Mouse (Mus musculus) MEL (cell line): ENCODE measurements around the gene Pabpn1l. TPM values are rescaled to one million over a fixed set of nuclear protein-coding genes. Genes with fewer than 3 reads are reported as not detected.

Experiments
- DNase-seq: peaks from one replicate; pipeline ENCODE4 v3.0.0; 2011; ENCODE audit warnings: low read depth, low spot score
- H3K27ac ChIP-seq: 2 replicates; pipeline ENCODE4 v1.5.1; 2012; ENCODE audit warnings: low read depth, mild to moderate bottlenecking, control low read depth, low read length, moderate library complexity; ENCODE audit not compliant: control insufficient read depth
- H3K27me3 ChIP-seq, 2 experiments: fragments of 150-350 bp in 1 of 2; sonication (generic) in 1 of 2; 2 replicates each; pipeline ENCODE4 v1.6.1; 2012; ENCODE audit warnings: low read length in 2 of 2, mild to moderate bottlenecking in 2 of 2, improper control_type of control experiment in 1 of 2, moderate library complexity in 1 of 2; ENCODE audit not compliant: insufficient read depth in 2 of 2, control insufficient read depth in 1 of 2
- H3K36me3 ChIP-seq, 2 experiments: 2 replicates each; pipeline ENCODE4 v1.6.1; 2012 to 2014; ENCODE audit warnings: low read length in 2 of 2, improper control_type of control experiment in 1 of 2, inconsistent platforms in 1 of 2, mild to moderate bottlenecking in 1 of 2; ENCODE audit not compliant: insufficient read depth in 2 of 2, control insufficient read depth in 1 of 2
- H3K4me1 ChIP-seq, 2 experiments: fragments of 150-350 bp in 1 of 2; sonication (generic) in 1 of 2; 2 replicates each; pipeline ENCODE4 v1.6.1; 2012; ENCODE audit warnings: low read length in 2 of 2, improper control_type of control experiment in 1 of 2, mild to moderate bottlenecking in 1 of 2; ENCODE audit not compliant: insufficient read depth in 2 of 2, control insufficient read depth in 1 of 2
- H3K4me3 ChIP-seq, 2 experiments: fragments of 150-350 bp in 1 of 2; sonication (generic) in 1 of 2; 2 replicates each; pipeline ENCODE4 v1.5.1; 2012; ENCODE audit warnings: low read depth in 2 of 2, low read length in 2 of 2, mild to moderate bottlenecking in 2 of 2, moderate library complexity in 2 of 2, control low read depth in 1 of 2, improper control_type of control experiment in 1 of 2; ENCODE audit not compliant: control insufficient read depth in 1 of 2, insufficient read depth in 1 of 2
- H3K79me2 ChIP-seq: 2 replicates; pipeline ENCODE4 v1.6.1; 2012; ENCODE audit warnings: mild to moderate bottlenecking, low read length, moderate library complexity; ENCODE audit not compliant: control insufficient read depth, poor library complexity, insufficient read depth
- H3K9ac ChIP-seq: 2 replicates; pipeline ENCODE4 v1.6.1; 2012; ENCODE audit warnings: low read depth, mild to moderate bottlenecking, control low read depth, low read length, moderate library complexity; ENCODE audit not compliant: control insufficient read depth, poor library complexity, severe bottlenecking
- H3K9me3 ChIP-seq: fragments of 150-350 bp; sonication (generic); replicated peaks from 2 replicates; pipeline ENCODE4 v1.6.1; 2012; ENCODE audit warnings: mild to moderate bottlenecking, low read length, improper control_type of control experiment, moderate library complexity; ENCODE audit not compliant: insufficient read depth
- BHLHE40 ChIP-seq: IDR thresholded peaks from 2 replicates; pipeline ENCODE4 v1.6.1; 2012; ENCODE audit warnings: low read depth, mild to moderate bottlenecking, inconsistent platforms, low read length, improper control_type of control experiment, borderline replicate concordance
- ELF1 ChIP-seq: IDR thresholded peaks from 2 replicates; pipeline ENCODE4 v1.6.1; 2014; ENCODE audit warnings: low read depth, mild to moderate bottlenecking, inconsistent platforms, low read length, improper control_type of control experiment, moderate library complexity
- GABPA ChIP-seq: IDR thresholded peaks from 2 replicates; pipeline ENCODE4 v1.6.1; 2012; ENCODE audit warnings: low read depth, mild to moderate bottlenecking, inconsistent platforms, low read length, improper control_type of control experiment, moderate library complexity
- JUND ChIP-seq: IDR thresholded peaks from 2 replicates; pipeline ENCODE4 v1.6.1; 2011; ENCODE audit warnings: low read depth, mild to moderate bottlenecking, improper control_type of control experiment, low read length
- MAZ ChIP-seq: IDR thresholded peaks from 2 replicates; pipeline ENCODE4 v1.6.1; 2012; ENCODE audit warnings: low read depth, mild to moderate bottlenecking, inconsistent platforms, low read length, improper control_type of control experiment
- MXI1 ChIP-seq: IDR thresholded peaks from 2 replicates; pipeline ENCODE4 v1.6.1; 2011; ENCODE audit warnings: mild to moderate bottlenecking, low read depth, low read length, improper control_type of control experiment
- NRF1 ChIP-seq: IDR thresholded peaks from 2 replicates; pipeline ENCODE4 v1.6.1; 2014; ENCODE audit warnings: low read depth, mild to moderate bottlenecking, inconsistent platforms, low read length, improper control_type of control experiment, moderate library complexity; ENCODE audit not compliant: poor library complexity, insufficient read depth, severe bottlenecking
- POLR2AphosphoS2 ChIP-seq: IDR thresholded peaks from 2 replicates; pipeline ENCODE4 v1.6.1; 2011; ENCODE audit warnings: low read length, improper control_type of control experiment
- SIN3A ChIP-seq: IDR thresholded peaks from 2 replicates; pipeline ENCODE4 v1.6.1; 2012; ENCODE audit warnings: low read length, improper control_type of control experiment, inconsistent platforms
- TAL1 ChIP-seq: IDR thresholded peaks from 2 replicates; pipeline ENCODE4 v1.6.1; 2012; ENCODE audit warnings: mild to moderate bottlenecking, inconsistent platforms, low read length, moderate library complexity, mixed read lengths
- USF1 ChIP-seq: IDR thresholded peaks from 2 replicates; pipeline ENCODE4 v1.6.1; 2014; ENCODE audit warnings: low read depth, mild to moderate bottlenecking, inconsistent platforms, low read length, improper control_type of control experiment, moderate library complexity
- ZNF384 ChIP-seq: IDR thresholded peaks from 2 replicates; pipeline ENCODE4 v1.6.1; 2012; ENCODE audit warnings: low read depth, mild to moderate bottlenecking, inconsistent platforms, low read length, improper control_type of control experiment
- polyA plus RNA-seq, 2 experiments: library from polyadenylated mRNA; stranded (reverse) in 1 of 2; unstranded in 1 of 2; fragments of >175 nt in 1 of 2; fragments of >200 nt in 1 of 2; gene quantifications; 2 replicates each; pipeline versions ENCODE4 v1.2.1 to v1.2.4; 2012; ENCODE audit warnings: low replicate concordance in 2 of 2, low read depth in 1 of 2; ENCODE audit not compliant: insufficient read length in 2 of 2, insufficient read depth in 1 of 2, missing spikeins in 1 of 2
- total RNA-seq: library from RNA; depleted of rRNA; stranded (reverse); fragments of 300-350 nt; gene quantifications from 2 replicates; pipeline ENCODE4 v1.2.3, GENCODE M21; 2012

The Pabpn1l gene
- total and polyA plus RNA-seq, 3 experiments = 0.15 TPM; not detected in 2

- Histone ChIP-seq H3K27ac (no peak overlapping the region), H3K4me1 (no peaks in the 10 kb centered on the region), H3K4me3 (no peak overlapping the region), H3K36me3 (no peaks in the 10 kb centered on the region), H3K9ac (no peak overlapping the region), H3K9me3 (no peaks in the 10 kb centered on the region), H3K27me3 (no peaks in the 10 kb centered on the region), H3K79me2 (peaks cover 7% of the 10 kb centered on the region)
- DNase-seq = no peak
- TF ChIP-seq SIN3A (no peak), MAZ (no peak), TAL1 (no peak)
Measured at GRCm38 (mm10) chr8:122580926-122581325, 41.6 kb downstream of the Pabpn1l start.

GRCm38 (mm10) chr8:122579196-122579595 is 43.3 kb downstream of the Pabpn1l start:
- Histone ChIP-seq H3K36me3 (peaks cover 0 to 5% of the 10 kb centered on the region in 2 experiments; a peak in 2 of 4 replicates), H3K9ac (no peak overlapping the region), H3K27me3 (no peaks in the 10 kb centered on the region), H3K4me3 (no peak overlapping the region), H3K27ac (no peak overlapping the region), H3K79me2 (peaks cover 13% of the 10 kb centered on the region), H3K9me3 (no peaks in the 10 kb centered on the region), H3K4me1 (peaks cover 4 to 10% of the 10 kb centered on the region in 2 experiments; a peak in 3 of 4 replicates)
- DNase-seq = no peak
- TF ChIP-seq ZNF384 (no peak), BHLHE40 (no peak), JUND (no peak), MXI1 (no peak), GABPA (no peak), USF1 (no peak), ELF1 (no peak)

GRCm38 (mm10) chr8:122577116-122577515 is 45.4 kb downstream of the Pabpn1l start:
- H3K79me2 ChIP-seq = peaks cover 13% of the 10 kb centered on the region
- no peak overlapping the region for H3K9ac ChIP-seq
- no peaks in the 10 kb centered on the region for H3K9me3 ChIP-seq
- peaks cover 4 to 10% of the 10 kb centered on the region in 2 experiments; a peak in 3 of 4 replicates for H3K4me1 ChIP-seq
- H3K27me3 ChIP-seq = no peaks in the 10 kb centered on the region
- DNase-seq = no peak
- H3K27ac ChIP-seq = no peak overlapping the region
- H3K36me3 ChIP-seq = peaks cover 0 to 10% of the 10 kb centered on the region in 2 experiments; a peak in 2 of 4 replicates
- H3K4me3 ChIP-seq = no peak overlapping the region
- TF ChIP-seq USF1 = no peak
- no peak for TF ChIP-seq NRF1
- no peak for TF ChIP-seq ELF1
- TF ChIP-seq POLR2AphosphoS2 = no peak
